Mouse (Mus musculus): ENCODE measurements around the gene Pga5.

Pga5 gene

GRCm38 (mm10) chr19:10702125-10702524 lies 24.3 kb upstream of the Pga5 start:
- WGBS = 86% methylated on average over 8 of the region's 8 CpGs

GRCm38 (mm10) chr19:10701013-10701726 lies 23.3 kb upstream of the Pga5 start:
- WGBS = 53% methylated on average over 6 of the region's 6 CpGs

DNA sequence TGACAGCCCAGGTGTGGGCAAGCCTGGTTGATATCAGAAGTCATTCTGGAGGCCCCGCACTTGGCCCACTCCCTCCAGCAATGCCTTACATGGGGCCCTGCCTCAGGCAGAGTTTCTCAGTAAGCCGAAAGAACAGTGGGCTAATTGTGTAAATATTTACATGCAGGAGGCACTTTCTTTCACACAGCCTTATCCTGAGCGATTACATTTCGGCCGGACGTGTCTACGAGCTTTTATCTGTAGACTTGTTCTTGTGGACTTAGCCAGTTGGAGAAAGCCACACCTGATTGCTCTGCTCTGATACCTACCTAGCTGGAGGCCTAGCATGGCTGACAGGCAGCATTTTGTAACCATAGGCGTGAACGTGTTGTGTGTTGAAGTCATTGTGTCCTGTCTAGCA lies 22.0 kb upstream of the Pga5 start:
- WGBS = 60% methylated on average over 9 of the region's 9 CpGs

GRCm38 (mm10) chr19:10698131-10698991 lies 20.5 kb upstream of the Pga5 start:
- whole genome bisulfite sequencing = 69% methylated on average over 9 of the region's 9 CpGs

DNA sequence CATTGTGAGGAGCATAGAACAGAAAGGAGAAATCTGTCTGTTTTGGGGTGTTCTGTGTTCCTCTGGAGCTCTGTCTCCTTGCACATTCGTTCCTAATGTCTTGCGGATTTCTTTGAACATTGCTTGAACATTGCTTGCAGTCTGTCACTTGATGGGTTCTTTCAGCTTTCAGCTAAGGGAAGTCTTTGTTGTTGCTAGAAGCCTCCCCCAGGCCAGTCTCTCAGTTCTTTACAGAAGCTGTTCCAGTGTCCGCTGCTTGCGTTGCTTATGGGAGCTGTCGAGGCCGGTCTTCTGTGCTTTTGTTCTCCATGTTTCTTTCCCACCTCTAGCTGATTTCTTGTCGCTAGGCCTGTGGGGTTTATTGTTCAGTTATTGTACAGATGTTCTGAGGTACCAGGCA lies 17.9 kb upstream of the Pga5 start:
- 48% methylated on average over 7 of the region's 7 CpGs for WGBS

- WGBS = 76% methylated on average over 10 of the region's 10 CpGs
These were observed 16.2 kb upstream of the Pga5 start for GRCm38 (mm10) chr19:10693926-10694682.

GRCm38 (mm10) chr19:10692361-10692760 lies 14.5 kb upstream of the Pga5 start:
- 85% methylated on average over 4 of the region's 4 CpGs for WGBS

DNA sequence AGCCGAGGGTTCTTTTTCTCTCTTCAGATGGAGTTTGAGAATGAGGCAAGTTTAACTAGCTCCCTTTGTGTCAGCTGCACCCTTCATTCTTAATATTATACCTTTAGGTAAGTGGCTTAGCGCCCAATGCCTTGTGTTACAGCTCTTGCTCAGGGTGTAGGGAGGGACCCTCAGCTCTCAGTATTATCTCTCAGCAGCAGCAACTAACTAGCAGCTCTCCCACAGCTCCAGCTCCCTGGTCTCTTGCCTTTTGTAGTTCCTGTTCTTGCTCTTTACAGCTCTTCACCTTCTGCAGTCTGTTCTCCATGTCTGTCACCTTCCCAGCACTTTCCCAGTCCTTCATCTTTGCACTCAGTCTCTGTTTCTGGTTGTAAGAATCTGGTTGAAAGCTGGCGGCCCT lies 13.8 kb upstream of the Pga5 start:
- 85% methylated on average over 3 of the region's 3 CpGs for WGBS

DNA sequence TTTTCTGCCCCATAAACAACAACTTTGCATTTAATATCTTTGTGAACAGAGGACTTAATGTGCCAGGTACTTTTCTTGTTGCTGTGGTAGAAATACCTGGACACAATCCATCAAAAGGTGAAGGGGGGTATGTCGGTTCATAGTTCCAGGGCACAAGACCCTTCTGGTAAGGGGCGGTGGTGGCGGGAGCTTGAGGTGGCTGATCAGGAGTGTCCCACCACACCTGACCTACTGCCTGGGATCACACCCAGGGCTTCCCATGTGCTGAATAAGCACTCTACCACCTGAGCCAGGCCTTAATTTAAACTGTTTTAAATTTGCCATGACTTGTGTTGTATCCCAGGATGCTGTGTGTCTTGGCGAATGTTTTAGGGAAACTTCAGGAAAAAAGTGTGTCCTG lies 13.2 kb upstream of the Pga5 start:
- 94% methylated on average over 4 of the region's 4 CpGs for WGBS

DNA sequence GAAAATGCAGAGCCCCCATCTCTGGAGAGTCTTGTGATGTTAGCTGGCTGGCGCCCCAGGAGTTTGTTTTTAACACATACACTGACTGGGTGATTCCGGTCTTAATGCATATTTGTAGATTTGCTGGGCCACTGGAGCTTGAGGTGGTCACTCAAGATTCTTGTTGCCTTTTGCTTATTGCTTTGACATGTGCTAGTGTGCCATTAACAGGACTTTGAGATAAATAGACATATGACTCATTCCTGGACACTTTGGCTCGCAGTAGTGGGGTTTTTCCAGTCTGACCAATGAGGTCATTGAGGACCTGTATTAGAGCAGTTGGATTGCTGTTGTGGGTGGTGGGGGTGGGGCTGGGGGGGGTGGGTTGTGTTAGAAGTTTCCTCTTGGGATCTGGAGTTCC lies 12.5 kb upstream of the Pga5 start:
- 44% methylated on average over 3 of the region's 3 CpGs for WGBS

DNA sequence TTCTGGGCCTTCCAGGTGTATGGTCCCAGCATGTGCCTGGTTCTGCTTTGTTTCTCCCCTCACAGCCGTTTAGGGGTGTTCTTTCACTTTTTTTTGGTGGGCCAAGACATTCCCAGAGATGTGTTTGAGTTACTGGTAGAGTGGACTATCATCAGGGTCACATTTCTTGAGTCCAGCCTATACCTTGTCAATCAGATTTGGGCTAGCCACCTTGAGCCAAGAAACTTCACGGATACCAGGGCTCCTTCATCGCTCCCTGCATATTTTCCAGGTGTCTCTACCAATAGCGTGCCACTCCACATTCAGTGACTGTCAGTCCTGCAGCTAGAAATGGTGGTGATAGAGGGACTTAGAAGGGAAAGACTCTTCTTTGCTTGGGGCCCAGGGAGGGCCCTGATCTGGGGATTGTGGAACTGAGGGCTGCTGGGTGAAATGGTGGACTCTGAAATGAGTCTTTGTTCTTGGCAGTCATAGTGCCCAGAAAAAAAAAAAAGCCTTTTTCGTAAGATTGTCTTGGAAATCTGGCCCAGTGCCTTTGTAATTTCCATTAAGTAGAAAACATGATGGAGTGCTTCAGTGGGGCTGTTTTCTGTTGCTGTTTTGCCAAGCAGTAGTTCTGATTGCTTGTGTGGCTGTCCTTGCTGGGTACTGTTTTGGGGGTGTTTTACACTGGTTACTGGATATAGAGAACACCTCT lies 11.7 kb upstream of the Pga5 start:
- 10% methylated on average over 5 of the region's 5 CpGs for WGBS

GRCm38 (mm10) chr19:10688537-10689352 lies 10.9 kb upstream of the Pga5 start, which contains the start of gene Vps37c:
Vps37c (plus strand) TSS chr19:10688735.
- under 1% methylated on average over 74 of the region's 74 CpGs for WGBS

DNA sequence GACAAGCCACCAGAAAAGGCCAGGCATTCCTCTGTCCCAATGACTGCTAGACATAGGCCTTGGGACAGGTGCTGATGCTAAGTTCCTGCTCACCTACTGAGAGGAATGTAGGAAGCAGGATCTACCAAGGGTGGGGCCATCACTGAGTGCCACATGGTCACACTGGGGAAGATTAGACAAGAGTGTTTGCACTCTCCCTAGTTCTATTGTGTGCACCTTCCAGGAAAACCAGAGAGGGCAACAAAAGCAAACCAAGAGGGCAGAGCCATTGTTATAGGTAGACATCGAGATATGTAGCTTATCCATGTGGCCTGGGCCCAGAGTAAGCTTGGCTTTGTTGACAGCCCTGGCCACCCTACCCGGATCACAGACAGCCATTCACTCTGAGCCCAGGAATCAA lies 7.9 kb upstream of the Pga5 start:
- WGBS = 87% methylated on average over 2 of the region's 2 CpGs

DNA sequence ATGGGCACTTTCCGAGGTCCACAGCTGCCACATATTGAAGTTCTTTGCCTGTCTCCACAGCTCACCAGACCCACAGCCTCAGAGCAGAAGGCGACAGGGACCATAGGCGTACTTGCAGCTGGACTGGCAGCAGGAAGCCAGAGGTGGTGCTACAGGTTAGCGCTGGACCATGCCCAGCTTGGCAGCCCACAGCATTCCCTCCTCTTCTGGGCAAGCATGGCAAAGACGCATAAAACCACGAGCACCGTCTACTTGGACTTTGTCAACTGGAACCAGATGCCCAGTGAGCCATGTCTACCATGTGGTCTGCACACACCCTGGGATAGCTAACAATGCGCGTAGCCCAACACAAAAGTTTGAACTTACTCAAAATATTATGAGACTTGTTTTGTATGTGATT lies 7.2 kb upstream of the Pga5 start:
- 90% methylated on average over 9 of the region's 9 CpGs for WGBS

DNA sequence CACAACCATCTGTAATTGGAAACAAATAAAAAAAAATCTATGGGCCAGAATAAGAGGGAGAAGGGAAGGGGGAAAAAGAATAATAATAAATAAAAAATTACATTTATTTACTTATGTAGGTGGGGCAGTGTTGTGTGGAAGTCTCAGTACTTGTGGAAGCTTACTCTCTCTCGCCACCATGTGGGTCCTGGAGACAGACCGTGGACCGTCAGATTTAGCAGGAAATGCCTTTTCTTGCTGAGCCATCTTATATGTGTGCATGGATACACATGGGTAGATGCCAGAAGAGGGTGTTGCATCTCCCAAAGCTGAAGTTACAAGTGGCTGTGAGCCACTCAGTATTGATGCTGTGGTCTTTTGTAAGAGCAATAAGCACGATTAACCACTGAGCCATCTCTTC lies 3.7 kb upstream of the Pga5 start:
- 50% methylated on average over 4 of the region's 4 CpGs for WGBS

DNA sequence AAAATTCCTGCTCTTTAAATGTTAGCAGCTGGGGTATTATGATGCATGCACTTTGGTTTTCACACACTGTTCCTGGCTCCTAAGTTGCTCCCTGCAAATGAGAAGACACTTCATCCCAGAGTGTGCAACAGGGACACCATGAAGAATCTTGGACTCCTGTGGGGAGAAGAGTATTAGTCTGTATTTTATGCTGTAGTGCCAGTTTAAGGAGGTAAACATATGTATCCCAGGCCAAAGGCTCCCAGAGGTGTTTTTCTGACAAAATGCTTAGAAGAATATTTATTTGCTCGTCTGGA lies 849 bp upstream of the Pga5 start:
- WGBS = 77% methylated on average over 1 of the region's 1 CpGs

DNA sequence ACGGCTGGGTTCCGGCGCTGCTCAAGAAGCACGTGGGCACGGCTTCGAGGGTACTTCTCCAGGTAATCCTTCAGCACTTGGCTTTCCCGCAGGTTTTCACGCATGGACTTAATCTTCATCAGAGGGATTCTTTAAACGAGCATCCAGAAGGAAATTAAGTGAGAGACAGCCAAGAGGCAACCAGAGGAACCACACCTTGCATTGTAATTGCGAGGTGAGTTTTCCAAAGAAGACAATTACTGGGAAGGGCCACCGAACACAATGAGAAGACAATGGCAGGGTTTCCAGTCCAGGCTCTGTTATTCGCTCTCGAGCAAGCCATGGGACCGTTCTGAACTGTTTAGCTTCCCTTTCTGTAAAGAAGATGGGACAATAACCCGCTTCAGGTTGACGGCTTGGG lies 1.2 kb downstream of the Pga5 start:
- WGBS = 86% methylated on average over 16 of the region's 16 CpGs

DNA sequence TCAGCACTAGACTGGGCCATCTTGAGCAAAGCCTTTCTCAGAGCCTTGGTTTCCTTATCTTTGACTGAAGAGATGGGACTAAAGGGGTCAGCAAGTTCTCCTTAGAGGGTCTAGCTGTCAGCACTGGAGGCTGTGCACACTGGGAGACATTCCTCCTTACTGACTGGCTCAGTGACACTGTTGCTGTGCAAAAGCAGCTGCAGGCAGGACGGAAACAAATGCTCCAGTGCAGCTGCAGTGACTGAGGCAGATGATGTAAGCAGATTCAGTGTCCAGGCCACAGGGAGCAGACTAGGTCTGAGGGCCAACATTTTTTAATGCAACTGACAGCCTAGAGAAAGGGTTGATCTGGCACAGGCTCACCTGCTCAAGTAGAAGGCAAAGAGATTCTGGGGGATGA lies 4.6 kb downstream of the Pga5 start:
- WGBS = 77% methylated on average over 1 of the region's 1 CpGs

- WGBS = 87% methylated on average over 9 of the region's 9 CpGs
These were observed 5.9 kb downstream of the Pga5 start for GRCm38 (mm10) chr19:10671854-10672417.

GRCm38 (mm10) chr19:10671319-10671718 lies 6.6 kb downstream of the Pga5 start:
- WGBS = 91% methylated on average over 4 of the region's 4 CpGs

GRCm38 (mm10) chr19:10665499-10665898 lies 12.4 kb downstream of the Pga5 start:
- 7% methylated on average over 2 of the region's 2 CpGs for WGBS

Data from cerebral cortex, adult 2 months (tissue).